Mouse (Mus musculus) kidney, adult 8-10 months (tissue): ENCODE results near the gene Sacs.

Source experiments
- DNase-seq, 2 experiments: peaks; one replicate each; pipeline ENCODE4 v3.0.0; 2022

Sacs gene

DNA sequence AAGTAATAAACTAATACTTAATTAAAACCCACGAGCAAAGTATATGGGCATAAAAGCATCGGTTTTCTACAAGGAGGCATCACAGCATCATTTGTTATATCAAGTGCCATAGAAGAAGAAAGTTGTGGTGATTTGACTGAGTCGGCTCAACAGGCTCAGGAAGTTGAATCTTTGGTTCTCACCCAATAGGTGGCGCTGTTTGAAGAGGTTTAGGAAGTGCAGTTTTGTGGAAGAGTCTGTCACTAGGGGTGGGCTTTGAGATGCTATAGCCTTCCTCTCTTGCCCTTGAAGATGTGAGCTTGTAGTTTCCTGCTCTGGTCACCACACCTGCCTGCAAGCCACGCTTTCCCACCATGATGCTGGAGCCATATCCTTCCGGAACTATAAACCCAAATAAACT, 104.4 kb downstream of the Sacs start:
- no peak for DNase-seq

DNA sequence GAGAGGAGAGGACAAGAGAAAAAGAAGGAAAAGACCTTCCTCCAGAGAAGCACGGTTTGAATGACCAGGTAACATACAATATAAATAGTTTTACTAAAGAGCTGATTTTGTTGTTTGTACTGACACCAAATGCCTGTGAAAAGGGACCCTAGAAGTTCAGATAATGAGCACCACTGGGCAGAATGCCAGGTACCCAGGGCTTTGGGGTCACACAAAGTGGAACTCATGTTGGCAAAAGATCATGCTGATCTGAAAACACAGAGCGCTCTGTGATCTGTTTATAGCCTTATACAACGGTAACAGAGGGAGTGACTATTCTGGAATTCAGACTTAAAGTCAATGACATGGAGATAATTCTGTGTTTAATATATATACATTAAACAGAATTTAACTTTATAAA, 108.2 kb downstream of the Sacs start:
- DNase-seq = no peak

DNA sequence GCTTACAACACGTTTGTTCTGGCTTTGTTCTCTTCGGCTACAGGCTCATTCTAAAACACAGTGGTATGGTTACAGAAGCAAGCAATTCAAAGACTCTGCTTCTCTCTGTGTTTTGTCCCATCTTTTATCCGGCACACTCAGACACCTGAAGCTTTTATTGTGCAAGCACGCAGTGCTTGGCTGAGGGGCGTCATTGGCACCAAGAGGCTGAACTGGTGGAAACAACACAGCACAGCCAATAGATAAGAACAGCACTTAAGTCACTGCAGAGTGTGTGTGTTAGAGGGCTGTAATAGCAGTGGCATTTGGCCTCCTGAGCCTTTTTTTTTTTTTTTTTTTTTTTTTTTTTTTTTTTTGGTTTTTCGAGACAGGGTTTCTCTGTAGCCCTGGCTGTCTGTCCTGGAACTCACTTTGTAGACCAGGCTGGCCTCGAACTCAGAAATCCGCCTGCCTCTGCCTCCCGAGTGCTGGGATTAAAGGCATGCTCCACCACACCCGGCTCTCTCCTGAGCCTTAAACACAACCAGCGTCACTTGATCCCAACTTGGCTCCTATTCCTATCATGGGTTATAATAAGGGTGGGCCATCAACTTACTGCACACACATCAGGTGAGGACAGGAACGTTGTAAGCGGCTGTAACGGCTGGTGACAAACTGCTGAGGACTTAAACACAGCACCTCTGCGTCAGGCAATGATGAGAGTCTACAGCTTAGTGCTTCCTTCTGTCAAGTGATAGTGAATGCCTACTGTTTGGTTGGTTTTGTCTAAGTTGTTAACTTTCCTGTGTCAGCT, 114.5 kb downstream of the Sacs start:
- DNase-seq = no peak

DNA sequence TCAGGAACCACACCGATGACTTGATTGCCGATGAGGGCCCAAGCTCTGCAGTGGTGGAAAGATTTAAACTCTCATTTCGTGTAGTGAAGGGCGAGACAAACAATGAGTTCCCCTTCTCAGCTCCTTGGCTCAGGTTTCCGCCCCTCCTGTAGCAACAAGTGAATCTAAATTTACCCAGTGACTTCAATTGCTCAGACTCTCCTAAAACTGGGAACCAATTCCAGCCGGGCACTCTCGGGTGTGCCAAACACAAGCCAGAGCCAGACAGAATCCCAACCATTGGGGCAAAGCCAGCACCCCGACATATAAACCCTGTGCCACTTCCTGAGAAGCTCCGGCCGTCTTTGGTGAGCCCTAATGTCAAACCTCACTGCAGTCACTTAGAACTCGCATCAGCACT, 120.1 kb downstream of the Sacs start, which contains the start of gene Sgcg:
Gene Sgcg (minus strand): TSS at position 139 of the 400 bp plus-strand sequence.
- DNase-seq = no peak

DNA sequence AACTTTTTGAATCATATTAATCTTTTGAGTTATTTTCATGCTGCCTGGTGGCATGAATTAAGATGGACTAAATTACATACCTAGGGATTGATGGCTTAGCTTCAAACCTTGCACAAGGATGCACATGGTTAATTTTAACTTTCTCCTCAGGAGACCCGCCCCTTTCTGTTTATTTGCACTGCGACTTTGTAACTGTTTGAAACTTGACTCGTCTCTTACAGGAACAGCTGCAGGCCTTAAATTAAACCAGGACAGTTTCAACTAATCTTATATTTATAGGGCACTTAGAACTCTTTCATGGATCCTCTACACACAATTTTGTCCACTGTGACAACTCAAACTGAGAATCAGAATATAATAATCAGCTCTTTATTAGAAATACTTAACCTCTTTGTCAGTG, 120.8 kb downstream of the Sacs start:
- no peak for DNase-seq

DNA sequence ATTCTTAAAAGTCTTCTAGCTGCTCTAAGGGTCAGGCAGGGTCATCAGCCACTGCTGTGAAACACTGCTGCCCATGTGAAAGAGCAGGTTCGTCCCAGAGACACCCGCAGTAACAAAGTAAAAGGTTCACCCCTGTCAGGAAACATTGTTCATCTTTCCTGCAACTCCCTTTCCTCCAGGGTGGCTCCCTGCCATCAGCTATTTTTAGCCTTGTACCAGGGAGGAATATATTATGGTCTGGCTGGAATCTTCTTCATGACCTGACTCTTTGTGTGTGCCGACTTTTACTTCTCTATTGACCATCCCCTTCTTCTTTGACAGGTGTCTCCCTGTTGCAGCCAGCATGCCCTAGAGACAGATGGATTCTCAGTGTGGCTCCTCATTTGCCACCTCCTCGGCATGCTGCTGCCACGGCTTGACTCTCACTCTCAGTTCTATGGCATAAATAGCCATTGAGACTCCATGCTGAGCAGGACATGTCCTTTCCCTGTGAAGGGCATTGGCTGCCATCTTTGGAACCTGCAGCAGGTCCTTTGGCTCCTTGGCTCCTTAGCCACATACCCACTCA, 129.7 kb downstream of the Sacs start:
- DNase-seq = no peak

DNA sequence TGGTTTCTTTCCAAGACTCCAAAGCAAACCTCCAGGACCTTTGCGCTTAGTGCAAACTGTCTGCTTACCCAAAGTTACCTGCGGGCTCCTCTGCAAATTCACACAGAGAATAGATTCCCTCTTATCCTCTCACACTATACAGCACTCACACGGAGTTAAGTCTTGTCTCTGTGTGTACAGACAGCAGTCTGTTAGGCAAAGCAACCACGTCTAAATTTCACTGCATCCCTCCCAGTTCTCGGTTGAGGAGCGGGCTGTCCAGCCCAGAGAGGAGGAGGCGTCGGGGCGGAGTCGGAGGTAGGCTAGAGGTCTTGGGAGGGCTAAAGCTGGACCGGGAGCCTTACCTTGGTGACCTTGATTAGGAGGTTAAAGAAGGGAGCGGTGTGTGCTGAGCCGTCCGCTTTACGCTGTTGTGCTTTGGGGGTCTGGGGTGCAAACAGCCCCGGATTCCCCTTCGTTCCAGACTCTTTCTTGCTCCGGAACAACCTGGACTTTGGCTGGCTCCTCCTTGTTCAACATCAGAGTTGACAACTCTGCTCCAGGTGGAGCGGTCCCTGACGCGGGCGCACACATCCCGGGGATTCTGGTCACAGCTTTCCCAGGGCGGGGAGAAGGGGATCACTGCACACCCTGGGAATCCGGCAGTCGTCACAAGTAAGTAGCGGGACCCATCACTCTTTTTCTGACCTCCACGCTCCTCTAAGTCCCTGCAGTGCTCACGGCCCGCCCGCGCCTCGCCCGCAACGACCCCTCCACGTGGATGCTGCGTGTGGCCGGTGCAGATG, 136.3 kb downstream of the Sacs start:
- DNase-seq = no peak

DNA sequence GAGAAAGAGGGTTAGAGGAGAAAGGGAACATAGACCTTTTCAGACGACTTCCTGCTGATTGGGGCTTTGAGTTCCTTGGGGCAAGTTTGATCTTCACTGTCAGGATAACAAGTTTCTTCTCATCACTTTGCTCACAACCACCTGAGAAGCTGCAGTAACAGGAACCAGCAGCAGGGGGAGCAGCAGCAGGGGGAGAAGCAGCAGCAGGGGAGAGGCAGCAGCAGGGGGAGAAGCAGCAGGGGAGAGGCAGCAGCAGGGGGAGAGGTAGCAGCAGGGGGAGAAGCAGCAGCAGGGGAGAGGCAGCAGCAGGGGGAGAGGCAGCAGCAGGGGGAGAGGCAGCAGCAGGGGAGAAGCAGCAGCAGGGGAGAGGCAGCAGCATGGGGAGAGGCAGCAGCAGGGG, 139.0 kb downstream of the Sacs start:
- DNase-seq = peak in 1 of 2 experiments; percentile 44

DNA sequence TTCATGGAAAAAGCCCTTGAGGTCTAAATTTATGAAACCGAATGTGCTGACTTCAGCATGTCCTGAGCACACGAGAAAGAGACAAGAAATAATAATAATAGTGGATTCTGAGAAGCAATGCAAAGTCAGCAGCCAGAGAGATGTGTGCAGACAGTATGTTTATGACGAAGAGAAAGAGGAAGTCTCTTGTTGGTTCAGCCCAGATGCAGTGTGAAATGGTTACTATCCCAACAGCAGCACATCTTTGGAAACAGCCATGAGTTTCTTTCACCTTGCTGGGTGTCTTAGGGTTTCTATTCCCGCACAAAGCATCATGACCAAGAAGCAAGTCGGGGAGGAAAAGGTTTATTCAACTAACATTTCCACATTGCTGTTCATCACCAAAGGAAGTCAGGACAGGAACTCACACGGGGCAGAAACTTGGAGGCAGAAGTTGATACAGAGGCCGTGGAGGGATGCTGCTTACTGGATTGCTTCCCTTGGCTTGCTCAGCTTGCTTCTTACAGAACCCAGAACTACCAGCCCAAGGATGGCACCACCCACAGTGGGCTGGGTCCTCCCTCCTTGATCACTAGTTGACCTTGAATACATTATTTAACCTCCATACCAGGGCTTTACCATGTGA, 140.5 kb downstream of the Sacs start:
- no peak for DNase-seq

DNA sequence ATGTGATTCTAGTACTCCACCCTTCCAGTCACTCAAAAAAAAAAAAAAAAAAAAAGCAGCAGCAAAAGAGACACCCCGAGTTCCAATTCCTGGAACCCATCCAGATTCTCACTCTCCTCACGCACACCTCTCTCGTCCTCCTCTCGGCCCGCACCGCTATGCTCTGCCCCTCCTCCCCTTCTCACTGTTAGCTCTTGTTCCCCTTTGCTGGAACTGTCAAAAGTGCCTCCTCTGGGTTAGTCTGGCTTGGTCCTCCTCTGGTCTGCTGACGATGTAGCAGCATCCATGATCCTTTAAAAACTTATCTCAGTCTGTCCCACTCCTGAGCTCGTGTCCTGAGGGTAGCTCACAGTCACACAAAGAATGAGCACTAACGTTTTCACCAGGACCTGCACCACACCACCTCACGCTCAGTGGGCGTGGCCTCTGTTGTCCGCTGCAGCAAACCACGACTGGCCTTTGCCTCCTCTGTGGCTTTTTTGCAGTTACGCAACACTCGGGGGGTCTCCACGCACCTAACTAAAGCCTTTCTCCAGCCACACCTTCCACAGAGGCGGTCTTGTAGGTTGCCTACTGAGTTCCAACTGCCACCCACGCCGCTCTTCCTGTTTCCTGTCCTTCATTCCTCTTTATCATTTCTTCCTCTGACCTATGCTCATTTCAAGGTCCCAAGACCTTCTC, 150.5 kb downstream of the Sacs start:
- DNase-seq = no peak
